Mouse (Mus musculus): ENCODE measurements around the gene Gm20696. TPM values are rescaled to one million over a fixed set of nuclear protein-coding genes. Genes with fewer than 3 reads are reported as not detected.

Gene Gm20696
- polyA plus RNA-seq, 1 experiment: 3.0 TPM

DNA sequence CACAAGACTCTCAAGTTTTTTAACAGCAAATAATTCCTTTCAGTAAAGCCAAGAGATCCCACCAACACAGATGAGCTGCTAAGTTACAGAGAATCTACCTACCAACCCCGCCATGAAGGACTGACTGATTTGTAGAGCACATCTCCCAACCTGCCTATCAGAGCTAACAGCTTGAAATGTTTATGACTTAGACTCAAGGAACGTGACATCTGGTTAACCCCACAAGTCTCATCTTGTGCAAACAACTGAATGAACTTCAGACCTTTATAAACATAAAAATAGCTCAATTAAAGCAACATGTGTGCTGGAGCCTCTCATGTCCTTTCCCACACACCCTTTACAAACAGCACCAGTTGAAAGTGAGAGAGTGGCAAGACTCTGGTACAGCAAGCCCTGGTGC lies 338.0 kb downstream of the Gm20696 start:
- Histone ChIP-seq H3K4me3 (ENCODE audit: insufficient read depth, low read length) (no peak overlapping the region), H3K4me1 (ENCODE audit: control insufficient read depth, insufficient read depth, low read length) (no peaks in the 10 kb centered on the region), H3K27ac (ENCODE audit: insufficient read depth, low read depth, low read length) (no peak overlapping the region)
- TF ChIP-seq CTCF (IDR thresholded peaks at IDR 0.05; ENCODE audit: low read depth, low read length) (no peak), POLR2A (IDR thresholded peaks at IDR 0.05; ENCODE audit: borderline replicate concordance, low read depth, low read length) (no peak)

DNA sequence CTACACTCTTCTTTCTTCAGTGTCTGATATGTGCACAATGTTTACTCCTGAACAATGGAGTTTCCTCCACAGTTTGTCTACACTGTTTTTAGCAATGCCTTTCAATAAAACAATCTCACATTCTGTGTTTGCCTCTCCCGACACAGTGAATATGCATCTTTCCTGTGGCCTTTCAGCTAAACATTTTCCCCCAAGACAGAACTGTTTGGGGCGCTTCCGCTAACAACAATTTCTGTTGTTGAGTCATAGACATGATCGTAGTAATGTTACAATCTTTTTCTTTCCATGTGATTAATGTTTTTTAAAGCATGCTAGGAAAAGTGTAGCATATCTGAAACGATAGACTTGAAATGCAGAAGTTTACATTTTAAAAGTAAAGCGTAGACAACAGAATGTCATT lies 338.5 kb downstream of the Gm20696 start:
- no peak overlapping the region for H3K4me3 ChIP-seq (ENCODE audit: insufficient read depth, low read length)
- H3K4me1 ChIP-seq (ENCODE audit: control insufficient read depth, insufficient read depth, low read length): no peaks in the 10 kb centered on the region
- TF ChIP-seq POLR2A (IDR thresholded peaks at IDR 0.05; ENCODE audit: borderline replicate concordance, low read depth, low read length) (no peak), CTCF (IDR thresholded peaks at IDR 0.05; ENCODE audit: low read depth, low read length) (no peak)
- no peak overlapping the region for H3K27ac ChIP-seq (ENCODE audit: insufficient read depth, low read depth, low read length)

DNA sequence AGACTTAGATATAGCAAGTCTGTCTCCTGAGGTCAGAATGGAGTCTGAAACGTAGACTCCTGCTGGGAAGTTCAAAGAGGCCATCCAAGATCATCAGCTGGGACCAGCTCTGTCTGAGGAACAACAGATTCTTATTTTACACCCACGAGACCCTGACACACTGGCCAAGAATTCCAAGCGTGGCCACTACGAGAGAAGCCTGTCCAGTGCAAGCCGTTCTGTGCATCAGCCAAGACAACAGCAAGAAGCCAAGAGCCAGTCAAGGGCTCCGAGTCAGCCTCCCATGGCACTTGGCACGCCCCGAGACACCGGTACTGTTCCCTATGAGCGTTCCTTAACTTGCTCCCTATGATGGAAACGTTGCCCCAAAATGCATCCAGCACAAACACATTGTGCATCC lies 338.9 kb downstream of the Gm20696 start:
- no peak overlapping the region for H3K4me3 ChIP-seq (ENCODE audit: insufficient read depth, low read length)
- H3K27ac ChIP-seq (ENCODE audit: insufficient read depth, low read depth, low read length): no peak overlapping the region
- no peaks in the 10 kb centered on the region for H3K4me1 ChIP-seq (ENCODE audit: control insufficient read depth, insufficient read depth, low read length)
- TF ChIP-seq CTCF (IDR thresholded peaks at IDR 0.05; ENCODE audit: low read depth, low read length) (no peak), POLR2A (IDR thresholded peaks at IDR 0.05; ENCODE audit: borderline replicate concordance, low read depth, low read length) (no peak)

DNA sequence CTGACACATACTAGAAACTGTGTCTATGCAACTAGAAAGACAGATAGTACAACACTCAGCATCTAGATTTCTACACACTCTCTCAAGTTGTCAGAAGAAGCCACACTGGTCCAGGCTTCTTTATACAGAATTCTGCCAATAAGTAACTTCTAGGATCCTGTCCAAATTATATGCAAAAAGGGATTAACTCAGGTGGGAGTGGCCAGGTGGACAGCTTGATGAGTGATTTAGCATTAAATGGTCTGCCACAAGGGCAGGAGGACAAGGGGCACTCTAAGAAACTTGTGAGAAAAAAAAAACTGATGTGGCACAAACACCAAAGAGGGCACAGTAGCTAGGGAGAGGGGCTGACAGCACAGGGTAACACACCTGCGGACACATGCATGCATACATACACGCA lies 340.7 kb downstream of the Gm20696 start:
- no peak for TF ChIP-seq POLR2A (IDR thresholded peaks at IDR 0.05; ENCODE audit: borderline replicate concordance, low read depth, low read length)
- no peak for TF ChIP-seq CTCF (IDR thresholded peaks at IDR 0.05; ENCODE audit: low read depth, low read length)
- no peaks in the 10 kb centered on the region for H3K4me1 ChIP-seq (ENCODE audit: control insufficient read depth, insufficient read depth, low read length)
- H3K4me3 ChIP-seq (ENCODE audit: insufficient read depth, low read length): no peak overlapping the region
- no peak overlapping the region for H3K27ac ChIP-seq (ENCODE audit: insufficient read depth, low read depth, low read length)

DNA sequence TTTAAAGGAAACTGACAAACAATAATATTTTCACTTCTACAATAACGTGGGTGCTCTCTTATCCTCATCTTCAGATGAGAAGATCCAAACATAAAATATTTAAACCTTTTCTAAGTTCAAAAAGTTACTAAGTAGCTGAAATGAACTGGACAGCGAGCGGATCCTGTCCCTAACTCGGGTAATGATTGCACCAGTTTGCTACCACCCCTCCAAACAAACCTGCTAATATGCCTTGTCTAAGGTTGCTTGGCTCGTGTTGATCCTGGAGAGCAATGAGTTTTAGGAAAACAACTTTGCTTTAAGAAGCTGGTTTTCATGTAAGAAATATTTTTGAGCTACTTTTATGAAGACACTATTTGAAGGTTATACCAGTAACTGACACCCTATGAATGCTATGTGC lies 341.1 kb downstream of the Gm20696 start:
- TF ChIP-seq POLR2A (IDR thresholded peaks at IDR 0.05; ENCODE audit: borderline replicate concordance, low read depth, low read length) (no peak), CTCF (IDR thresholded peaks at IDR 0.05; ENCODE audit: low read depth, low read length) (no peak)
- Histone ChIP-seq H3K4me3 (ENCODE audit: insufficient read depth, low read length) (no peak overlapping the region), H3K4me1 (ENCODE audit: control insufficient read depth, insufficient read depth, low read length) (no peaks in the 10 kb centered on the region), H3K27ac (ENCODE audit: insufficient read depth, low read depth, low read length) (no peak overlapping the region)

DNA sequence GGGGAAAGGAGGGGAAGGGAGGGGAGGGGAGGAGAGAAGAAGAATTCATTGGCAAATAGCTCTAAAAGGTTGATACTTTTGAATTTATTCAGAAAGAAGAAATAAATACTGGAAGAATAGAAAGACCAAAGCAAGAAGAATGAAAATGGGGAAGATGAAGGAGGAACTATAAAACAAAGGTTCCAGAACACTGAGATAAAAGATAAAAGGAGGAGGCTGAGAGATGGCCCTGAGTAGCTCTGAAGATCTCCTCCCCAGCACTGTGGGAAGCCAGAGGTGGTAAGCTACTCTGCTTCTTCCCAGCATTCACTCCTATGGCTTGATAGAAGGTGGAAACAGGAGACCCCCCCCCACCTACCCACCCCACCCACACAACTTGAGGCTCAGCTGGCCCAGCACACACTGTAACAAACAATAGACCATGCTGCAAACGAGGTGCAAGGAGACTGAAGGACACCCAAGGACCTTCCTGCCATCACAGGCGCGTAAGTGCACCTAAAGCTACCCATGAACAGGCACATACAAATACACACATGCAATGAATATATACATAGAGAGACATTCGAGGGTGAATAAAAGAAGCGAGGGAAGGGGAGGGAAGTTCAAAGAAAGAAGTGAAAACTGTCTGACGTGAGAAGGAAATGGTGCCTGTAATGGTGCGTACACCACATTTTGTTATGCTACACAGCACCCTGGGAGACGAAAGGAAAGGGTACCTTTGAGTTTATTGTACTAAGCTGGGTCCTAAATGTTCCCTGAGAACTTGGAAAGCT lies 344.3 kb downstream of the Gm20696 start:
- TF ChIP-seq POLR2A (IDR thresholded peaks at IDR 0.05; ENCODE audit: borderline replicate concordance, low read depth, low read length): no peak
- no peak for TF ChIP-seq CTCF (IDR thresholded peaks at IDR 0.05; ENCODE audit: low read depth, low read length)
- Histone ChIP-seq H3K27ac (ENCODE audit: insufficient read depth, low read depth, low read length) (no peak overlapping the region), H3K4me1 (ENCODE audit: control insufficient read depth, insufficient read depth, low read length) (peaks cover 3% of the 10 kb centered on the region; the same call in 1 of the 2 replicates), H3K4me3 (ENCODE audit: insufficient read depth, low read length) (no peak overlapping the region)

DNA sequence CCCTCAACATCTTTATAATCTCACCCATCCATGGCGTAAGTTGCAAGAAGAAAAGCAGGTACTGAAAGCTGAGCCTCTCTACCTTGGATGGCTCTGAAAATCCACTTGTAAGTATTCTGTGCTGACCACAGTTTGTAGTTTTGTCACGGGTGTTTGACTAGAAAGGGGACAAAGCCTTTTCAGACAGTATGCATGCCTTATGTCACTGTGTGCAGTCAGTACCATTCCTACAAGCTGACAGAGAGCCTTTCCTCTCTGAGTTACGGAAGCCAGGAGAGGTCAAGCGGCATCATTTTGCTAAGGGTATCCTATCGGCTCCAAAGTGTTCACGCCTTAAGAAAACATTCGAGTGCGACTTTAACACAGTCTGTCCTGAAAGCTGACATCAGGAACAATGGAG lies 346.2 kb downstream of the Gm20696 start:
- TF ChIP-seq CTCF (IDR thresholded peaks at IDR 0.05; ENCODE audit: low read depth, low read length) (no peak), POLR2A (IDR thresholded peaks at IDR 0.05; ENCODE audit: borderline replicate concordance, low read depth, low read length) (no peak)
- Histone ChIP-seq H3K4me3 (ENCODE audit: insufficient read depth, low read length) (no peak overlapping the region), H3K4me1 (ENCODE audit: control insufficient read depth, insufficient read depth, low read length) (peaks cover 3% of the 10 kb centered on the region; the same call in 1 of the 2 replicates), H3K27ac (ENCODE audit: insufficient read depth, low read depth, low read length) (no peak overlapping the region)

DNA sequence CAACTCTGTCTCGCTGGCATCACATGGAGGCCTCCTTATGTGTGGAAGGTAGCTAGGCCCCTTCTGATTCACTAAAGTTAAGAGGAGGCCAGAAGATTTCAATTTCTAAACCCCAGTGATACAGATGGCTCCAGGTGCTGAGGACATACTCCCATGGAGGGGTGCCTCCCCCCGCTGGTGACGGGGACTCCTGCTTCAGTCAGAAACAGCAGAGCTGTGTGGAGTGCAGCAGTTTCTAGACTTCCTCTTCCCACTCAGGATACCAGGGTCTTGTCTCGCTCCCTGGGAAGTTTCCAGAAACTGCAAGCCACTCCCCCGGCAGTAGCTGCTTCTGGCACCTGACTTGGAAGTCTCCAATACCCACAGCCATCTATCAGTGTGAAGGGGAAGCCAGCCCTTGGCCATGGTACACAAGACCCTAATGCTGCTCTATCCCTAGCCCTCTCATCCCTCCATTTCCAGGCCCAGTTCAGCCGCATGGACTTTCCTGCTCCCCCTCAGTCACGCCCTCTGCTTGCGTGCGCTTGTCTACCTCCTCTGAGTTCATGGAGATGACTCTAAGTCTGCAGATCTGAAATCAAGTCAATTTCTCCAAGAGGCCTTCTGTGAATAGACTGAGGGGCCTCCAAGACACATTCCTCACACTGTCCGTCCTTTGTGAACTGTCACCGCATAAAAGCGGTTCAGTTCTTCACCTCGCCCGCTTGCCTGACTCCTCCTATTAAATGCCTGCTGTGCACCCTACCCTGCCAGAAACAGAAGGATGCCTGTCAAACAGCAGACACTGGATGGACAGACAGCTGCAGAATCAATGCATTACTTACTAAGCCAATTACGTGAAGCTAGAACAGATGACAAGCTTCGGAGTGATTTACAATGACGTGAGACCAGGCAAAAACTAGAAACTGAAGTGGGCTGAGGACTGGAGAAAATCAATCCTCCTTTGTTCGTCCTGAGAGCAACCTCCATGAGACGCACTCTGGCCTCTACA lies 346.9 kb downstream of the Gm20696 start:
- Histone ChIP-seq H3K4me3 (ENCODE audit: insufficient read depth, low read length) (no peak overlapping the region), H3K27ac (ENCODE audit: insufficient read depth, low read depth, low read length) (no peak overlapping the region)

DNA sequence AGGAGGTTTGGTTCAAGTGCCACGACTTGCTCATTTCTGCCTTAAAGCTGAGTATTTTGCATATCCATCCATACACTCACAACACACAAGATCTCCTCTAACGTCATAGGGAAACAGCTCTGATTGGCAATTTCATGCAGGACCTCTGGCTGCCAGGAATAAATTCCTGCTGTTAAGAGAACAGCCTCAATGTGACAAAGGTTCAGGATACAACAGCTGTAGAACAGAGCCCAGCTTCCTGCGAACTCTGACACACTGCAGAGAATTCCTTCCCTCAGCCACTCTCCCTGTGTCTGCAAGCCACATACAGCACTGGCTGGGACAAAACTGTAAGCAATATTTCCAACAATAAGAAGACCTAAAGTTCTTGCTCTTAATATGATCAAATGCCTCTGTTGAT lies 351.9 kb downstream of the Gm20696 start:
- no peak for TF ChIP-seq CTCF (IDR thresholded peaks at IDR 0.05; ENCODE audit: low read depth, low read length)
- TF ChIP-seq POLR2A (IDR thresholded peaks at IDR 0.05; ENCODE audit: borderline replicate concordance, low read depth, low read length): no peak
- no peak overlapping the region for H3K27ac ChIP-seq (ENCODE audit: insufficient read depth, low read depth, low read length)
- peaks cover 4% of the 10 kb centered on the region for H3K4me1 ChIP-seq (ENCODE audit: control insufficient read depth, insufficient read depth, low read length)
- no peak overlapping the region for H3K4me3 ChIP-seq (ENCODE audit: insufficient read depth, low read length)

More for the DNA sequence above, 346.9 kb downstream of the Gm20696 start:
- TF ChIP-seq CTCF (IDR thresholded peaks at IDR 0.05; ENCODE audit: low read depth, low read length) (no peak), POLR2A (IDR thresholded peaks at IDR 0.05; ENCODE audit: borderline replicate concordance, low read depth, low read length) (no peak)
- H3K4me1 ChIP-seq (ENCODE audit: control insufficient read depth, insufficient read depth, low read length): peaks cover 3% of the 10 kb centered on the region; the same call in 1 of the 2 replicates

Measured in bone marrow macrophage, adult 2 months (primary cell).